In genomic region chrX:158813811-158814210, GRCm38 (mm10) we compare ENCODE assay signal across 23 mouse cellular contexts.
DNase-seq lines count a peak whose midpoint lies in the region; ATAC-seq and TF ChIP-seq lines count a peak whose summit lies in the region.
"Had no signal": no experiment of that assay in that cellular context is flagged by ENCODE, and none has a peak within 500 bp of the region (broad histone marks: within the 10 kb centered on the region; RNA-seq: fewer than 3 reads in every experiment).

No protein-coding gene starts in this region.

- TF ChIP-seq CTCF in cerebellum, adult 2 months (IDR thresholded peaks at IDR 0.05; ENCODE audit: borderline replicate concordance, insufficient read depth, low read depth, low read length): no peak

- H3K27ac ChIP-seq in cerebellum, adult 2 months (ENCODE audit: insufficient read depth, low read length): no peak overlapping the region; the same call in 1 of the 2 replicates
- H3K27ac ChIP-seq: embryonic facial prominence, embryonic 13.5 days; heart, embryonic 15.5 days; hindbrain, embryonic 14.5 days; limb, embryonic 12.5 days; macrophage; midbrain, embryonic 10.5 days had no signal

- TF ChIP-seq POLR2A in cerebellum, adult 2 months (IDR thresholded peaks at IDR 0.05; ENCODE audit: borderline replicate concordance, insufficient read depth, low read length): no peak

- ATAC-seq in activated CD4-positive, CD25-positive, alpha-beta regulatory T cell, adult 4 months: no peak
- ATAC-seq: liver, postnatal 0 days; lung, postnatal 0 days had no signal

- WGBS in cerebellum, adult 2 months: 13% methylated on average over 3 of the region's 3 CpGs

- no peaks in the 10 kb centered on the region for H3K27me3 ChIP-seq in cerebellum, adult 2 months (ENCODE audit: control insufficient read depth, insufficient read depth, low read length)
- H3K27me3 ChIP-seq: embryonic facial prominence, embryonic 13.5 days; heart, embryonic 15.5 days; limb, embryonic 12.5 days had no signal

- DNase-seq in layer of hippocampus, adult 11-12 months (ENCODE audit: low spot score): peak; percentile 3
- DNase-seq in layer of hippocampus, postnatal 25 days (ENCODE audit: extremely low spot score in 1 of 2, low spot score in 1 of 2): no peak
- DNase-seq in cerebellum, adult 11 months: peak; percentile 62
- peak; percentile 52 to 92 for DNase-seq in cerebellum, adult 2 months
- DNase-seq in cerebellum, postnatal 25 days: peak; percentile 49 to 64
- no peak for DNase-seq in left cerebral cortex, adult 9 months (ENCODE audit: low spot score in 2 of 2)
- DNase-seq: adrenal gland, adult 8-10 months; embryo, embryonic 11 days; heart, postnatal 36 days; kidney, adult 2 months; kidney, postnatal 14 days; liver, postnatal 0 days; thymus, adult 2 months; thymus, postnatal 4 days had no signal

- H3K4me1 ChIP-seq in cerebellum, adult 2 months (ENCODE audit: control insufficient read depth, insufficient read depth, low read length): peaks cover 8% of the 10 kb centered on the region; the same call in 1 of the 2 replicates
- H3K4me1 ChIP-seq: embryonic facial prominence, embryonic 13.5 days; heart, embryonic 15.5 days; limb, embryonic 12.5 days; midbrain, embryonic 10.5 days had no signal

- H3K4me3 ChIP-seq in cerebellum, adult 2 months (replicated peaks; ENCODE audit: insufficient read depth, low read depth, low read length): no peak overlapping the region
- H3K4me3 ChIP-seq: embryonic facial prominence, embryonic 13.5 days; erythroblast, embryonic 14.5 days; heart, embryonic 15.5 days; limb, embryonic 12.5 days; midbrain, embryonic 10.5 days had no signal

Comparison
In these comparisons a context has a peak if more than half of its experiments do, and no peak if none do; other contexts are left out.
1. DNase-seq: peak in layer of hippocampus, adult 11-12 months (single experiment), cerebellum, adult 11 months (single experiment), cerebellum, adult 2 months (2 of 2) and cerebellum, postnatal 25 days (2 of 2); none in layer of hippocampus, postnatal 25 days (0 of 2) and left cerebral cortex, adult 9 months (0 of 2).